Mouse (Mus musculus) forebrain, postnatal 0 days (tissue): ENCODE measurements around the gene Dync2li1. TPM values are rescaled to one million over a fixed set of nuclear protein-coding genes. Genes with fewer than 3 reads are reported as not detected.
A peak's percentile ranks its signal among the peaks of the same experiment; 100 is the strongest.

ENCODE experiments used
- ATAC-seq: fragments of 200-750 bp; cut with Nextera tagmentation; 2 replicates; pipeline ENCODE4 v1.8.0; 2017; ENCODE audit warnings: mild to moderate bottlenecking, moderate library complexity
- DNase-seq: peaks from one replicate; pipeline ENCODE4 v3.0.0-alpha.2; 2015
- H3K27ac ChIP-seq: fragments of 300-500 bp; sonication (generic); 2 replicates; pipeline ENCODE4 v1.5.1; 2014; ENCODE audit warnings: low read depth, mild to moderate bottlenecking, antibody characterized with exemption, low read length, moderate library complexity, mixed read lengths
- H3K27me3 ChIP-seq: fragments of 300-500 bp; sonication (generic); 2 replicates; pipeline ENCODE4 v1.6.1; 2014; ENCODE audit warnings: mild to moderate bottlenecking, low read length, mixed read lengths; ENCODE audit not compliant: insufficient read depth
- H3K36me3 ChIP-seq: fragments of 300-500 bp; sonication (generic); 2 replicates; pipeline ENCODE4 v1.6.1; 2014; ENCODE audit warnings: mild to moderate bottlenecking, moderate library complexity; ENCODE audit not compliant: insufficient read depth
- H3K4me1 ChIP-seq: fragments of 300-500 bp; sonication (generic); 2 replicates; pipeline ENCODE4 v1.6.1; 2014; ENCODE audit warnings: antibody characterized with exemption; ENCODE audit not compliant: insufficient read depth
- H3K4me2 ChIP-seq: fragments of 300-500 bp; sonication (generic); 2 replicates; pipeline ENCODE4 v1.6.1; 2014; ENCODE audit warnings: low read depth, mild to moderate bottlenecking, moderate library complexity
- H3K4me3 ChIP-seq: fragments of 300-500 bp; sonication (generic); 2 replicates; pipeline ENCODE4 v1.5.1; 2014; ENCODE audit warnings: low read depth, low read length, mixed read lengths
- H3K9ac ChIP-seq: fragments of 300-500 bp; sonication (generic); 2 replicates; pipeline ENCODE4 v1.6.1; 2014; ENCODE audit warnings: mild to moderate bottlenecking
- H3K9me3 ChIP-seq: fragments of 300-500 bp; sonication (generic); 2 replicates; pipeline ENCODE4 v1.6.1; 2016; ENCODE audit warnings: low read length
- CTCF ChIP-seq: sonication (generic); IDR thresholded peaks from 2 replicates; pipeline ENCODE4 v1.5.1; 2016; ENCODE audit warnings: antibody characterized with exemption, control low read depth, low read depth
- WGBS: fragments of 180-500 bp; shearing (Covaris S2); extraction: QIAGEN DNeasy Blood & Tissue Kit; methylation state at CpG from one replicate; pipeline ENCODE4 v1.1.7; 2014; 5-methylcytosine and 5-hydroxymethylcytosine counted together
- polyA plus RNA-seq: library from polyadenylated mRNA; unstranded; fragments of >200 nt; fragmentation: Nextera tagmentation; extraction: Ambion mirVana; gene quantifications from 2 replicates; pipeline ENCODE4 v1.2.1, GENCODE M21; 2015
- total RNA-seq: library from RNA; depleted of rRNA; stranded (reverse); fragments of >200 nt; gene quantifications from 2 replicates; pipeline ENCODE4 v1.2.3, GENCODE M21; 2014

The Dync2li1 gene
- total and polyA plus RNA-seq, 2 experiments from 2014 or later: 14.0 to 42.1 TPM

DNA sequence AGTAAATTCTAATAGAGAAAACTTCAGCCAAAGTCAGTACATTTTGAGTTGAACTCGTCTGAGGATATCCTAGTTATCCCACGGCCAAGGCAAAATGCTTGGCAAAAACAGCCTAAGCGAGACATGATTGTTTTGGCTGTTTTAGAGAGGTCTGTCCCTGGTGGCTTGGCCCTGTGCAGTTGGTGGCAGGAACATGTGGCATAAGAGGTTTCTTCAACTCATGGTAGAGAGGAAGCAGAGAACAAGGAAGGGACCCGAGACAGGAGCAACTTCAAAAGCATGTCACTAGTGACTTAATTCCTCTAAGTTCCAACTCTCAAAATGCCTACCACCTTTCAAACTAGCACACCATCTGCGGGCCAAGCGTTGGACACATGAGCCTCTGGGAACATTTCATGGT is 5.7 kb upstream of the Dync2li1 start:
- no peak overlapping the region for H3K4me2 ChIP-seq
- no peaks in the 10 kb centered on the region for H3K4me1 ChIP-seq
- no peak overlapping the region for H3K9ac ChIP-seq
- ATAC-seq: no peak
- H3K27me3 ChIP-seq: no peaks in the 10 kb centered on the region
- 73% methylated on average over 6 of the region's 6 CpGs for WGBS
- no peaks in the 10 kb centered on the region for H3K36me3 ChIP-seq
- DNase-seq: no peak
- H3K27ac ChIP-seq: no peak overlapping the region
- H3K9me3 ChIP-seq: no peaks in the 10 kb centered on the region
- no peak for TF ChIP-seq CTCF
- H3K4me3 ChIP-seq: no peak overlapping the region

- no peak overlapping the region for H3K4me3 ChIP-seq
- H3K27me3 ChIP-seq: no peaks in the 10 kb centered on the region
- H3K9me3 ChIP-seq: no peaks in the 10 kb centered on the region
- no peak for TF ChIP-seq CTCF
- 71% methylated on average over 6 of the region's 6 CpGs for WGBS
- no peaks in the 10 kb centered on the region for H3K4me1 ChIP-seq
- no peak overlapping the region for H3K9ac ChIP-seq
- H3K4me2 ChIP-seq: no peak overlapping the region
- H3K27ac ChIP-seq: no peak overlapping the region
- no peak for DNase-seq
- no peaks in the 10 kb centered on the region for H3K36me3 ChIP-seq
- no peak for ATAC-seq
These were observed 5.1 kb upstream of the Dync2li1 start for GRCm38 (mm10) chr17:84621209-84621608.

- no peaks in the 10 kb centered on the region for H3K9me3 ChIP-seq
- WGBS: 80% methylated on average over 4 of the region's 4 CpGs
- H3K4me3 ChIP-seq: no peak overlapping the region
- DNase-seq (no peak), ATAC-seq (no peak)
- no peak overlapping the region for H3K4me2 ChIP-seq
- no peak overlapping the region for H3K27ac ChIP-seq
- no peaks in the 10 kb centered on the region for H3K36me3 ChIP-seq
- H3K9ac ChIP-seq: no peak overlapping the region
- H3K4me1 ChIP-seq: peaks cover 4% of the 10 kb centered on the region; the same call in 1 of the 2 replicates
- TF ChIP-seq CTCF: peak; percentile 41
- no peaks in the 10 kb centered on the region for H3K27me3 ChIP-seq
These were observed 4.3 kb upstream of the Dync2li1 start for GRCm38 (mm10) chr17:84622028-84622427.

GRCm38 (mm10) chr17:84622873-84623272 is 3.4 kb upstream of the Dync2li1 start:
- no peak for TF ChIP-seq CTCF
- no peaks in the 10 kb centered on the region for H3K36me3 ChIP-seq
- H3K27me3 ChIP-seq: no peaks in the 10 kb centered on the region
- H3K4me3 ChIP-seq: no peak overlapping the region
- DNase-seq: no peak
- H3K4me2 ChIP-seq: no peak overlapping the region
- WGBS: 68% methylated on average over 2 of the region's 2 CpGs
- H3K27ac ChIP-seq: no peak overlapping the region
- no peaks in the 10 kb centered on the region for H3K9me3 ChIP-seq
- no peak overlapping the region for H3K9ac ChIP-seq
- H3K4me1 ChIP-seq: peaks cover 6% of the 10 kb centered on the region; the same call in 1 of the 2 replicates
- no peak for ATAC-seq

- no peak; the same call in 1 of the 2 replicates for TF ChIP-seq CTCF
- H3K27ac ChIP-seq: peak overlapping the region; percentile 64; the same call in 1 of the 2 replicates
- peak overlapping the region; percentile 68 for H3K4me3 ChIP-seq
- H3K4me1 ChIP-seq: peaks cover 6% of the 10 kb centered on the region; the same call in 1 of the 2 replicates
- DNase-seq (peak; percentile 45), ATAC-seq (peak; percentile 41)
- H3K36me3 ChIP-seq: no peaks in the 10 kb centered on the region
- no peaks in the 10 kb centered on the region for H3K9me3 ChIP-seq
- peak overlapping the region; percentile 66 for H3K9ac ChIP-seq
- WGBS: 23% methylated on average over 9 of the region's 9 CpGs
- H3K4me2 ChIP-seq: peak overlapping the region; percentile 71
- H3K27me3 ChIP-seq: no peaks in the 10 kb centered on the region
These were observed 585 bp downstream of the Dync2li1 start for GRCm38 (mm10) chr17:84626857-84627305.

DNA sequence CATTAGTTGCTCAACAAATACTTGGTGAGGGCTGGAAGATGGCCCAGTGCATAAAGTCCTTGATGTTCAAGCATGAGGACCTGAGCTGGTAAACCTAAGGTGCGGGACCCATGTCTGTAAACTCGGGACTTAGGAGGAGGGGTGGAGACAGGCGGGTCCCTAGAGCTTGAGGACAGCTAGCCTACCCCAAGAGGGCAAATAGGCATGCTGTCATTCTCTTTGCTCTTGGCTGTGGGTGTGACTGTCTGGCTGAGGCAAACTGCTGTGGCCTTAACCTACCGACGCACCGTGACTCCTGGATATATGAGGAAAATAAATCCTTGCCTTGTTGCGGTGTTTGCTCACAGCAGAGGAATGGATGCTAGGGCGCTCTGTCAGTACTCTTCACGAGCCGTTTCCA is 1.4 kb downstream of the Dync2li1 start:
- H3K9ac ChIP-seq: no peak overlapping the region
- H3K27ac ChIP-seq: no peak overlapping the region
- no peaks in the 10 kb centered on the region for H3K9me3 ChIP-seq
- WGBS: 91% methylated on average over 10 of the region's 10 CpGs
- no peak for TF ChIP-seq CTCF
- H3K4me1 ChIP-seq: peaks cover 6% of the 10 kb centered on the region; the same call in 1 of the 2 replicates
- DNase-seq (no peak), ATAC-seq (no peak)
- peaks cover 4% of the 10 kb centered on the region; the same call in 1 of the 2 replicates for H3K36me3 ChIP-seq
- H3K27me3 ChIP-seq: no peaks in the 10 kb centered on the region
- no peak overlapping the region for H3K4me2 ChIP-seq
- H3K4me3 ChIP-seq: no peak overlapping the region

DNA sequence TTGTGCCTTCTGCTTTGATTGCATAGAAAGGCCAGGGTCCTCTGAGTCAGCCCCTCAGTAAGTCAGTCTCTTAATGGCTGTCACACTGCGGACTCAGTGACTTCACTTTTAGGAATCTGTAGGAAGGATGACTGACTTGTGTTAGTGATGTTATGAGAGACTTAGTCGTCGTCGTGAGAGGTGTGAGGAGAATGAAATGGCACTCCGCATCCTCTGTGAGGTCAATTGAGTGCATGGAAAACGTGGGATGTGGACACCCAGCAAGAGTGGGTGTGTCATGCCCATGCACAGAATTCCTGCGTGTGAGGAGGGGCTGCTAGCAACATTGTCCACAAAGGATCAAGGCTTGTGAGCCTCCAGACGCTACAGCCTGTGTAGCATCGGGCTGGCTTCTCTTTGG is 2.3 kb downstream of the Dync2li1 start:
- Histone ChIP-seq H3K9me3 (no peaks in the 10 kb centered on the region), H3K4me1 (peaks cover 6% of the 10 kb centered on the region; the same call in 1 of the 2 replicates), H3K9ac (no peak overlapping the region), H3K4me3 (no peak overlapping the region), H3K27me3 (no peaks in the 10 kb centered on the region), H3K36me3 (peaks cover 4% of the 10 kb centered on the region; the same call in 1 of the 2 replicates), H3K4me2 (no peak overlapping the region), H3K27ac (no peak overlapping the region)
- WGBS: 92% methylated on average over 9 of the region's 9 CpGs
- DNase-seq (no peak), ATAC-seq (no peak)
- TF ChIP-seq CTCF: no peak
